Mouse (Mus musculus): ENCODE data around the gene Rptor. TPM values are rescaled to one million over a fixed set of nuclear protein-coding genes. Genes with fewer than 3 reads are reported as not detected.

Rptor gene
- polyA plus RNA-seq, 1 experiment from 2014 or later = 5.2 TPM

- peak overlapping the region; percentile 27; the same call in 1 of the 2 replicates for H3K9ac ChIP-seq (ENCODE audit: low read depth, low read length)
- peaks cover 60% of the 10 kb centered on the region for H3K4me1 ChIP-seq (ENCODE audit: control insufficient read depth, insufficient read depth, low read length)
- H3K9me3 ChIP-seq (ENCODE audit: control insufficient read depth, low read length) = no peaks in the 10 kb centered on the region
- ATAC-seq = no peak
- 51% methylated on average over 8 of the region's 8 CpGs for WGBS
- peak overlapping the region; percentile 61; the same call in 1 of the 2 replicates for H3K27ac ChIP-seq (ENCODE audit: low read length)
- peak overlapping the region; percentile 20 for H3K4me2 ChIP-seq (ENCODE audit: low read depth, low read length)
- H3K36me3 ChIP-seq (ENCODE audit: control insufficient read depth, insufficient read depth, low read length) = no peaks in the 10 kb centered on the region
- H3K27me3 ChIP-seq (replicated peaks; ENCODE audit: control insufficient read depth, insufficient read depth, low read length) = no peaks in the 10 kb centered on the region
- H3K4me3 ChIP-seq (ENCODE audit: low read length) = no peak overlapping the region
These were observed 336.5 kb downstream of the Rptor start for GRCm38 (mm10) chr11:119939073-119939710.

GRCm38 (mm10) chr11:119939711-119940106, 337.0 kb downstream of the Rptor start:
- peak overlapping the region; percentile 1; the same call in 1 of the 2 replicates for H3K27ac ChIP-seq (ENCODE audit: low read length)
- H3K27me3 ChIP-seq (replicated peaks; ENCODE audit: control insufficient read depth, insufficient read depth, low read length) = no peaks in the 10 kb centered on the region
- H3K4me1 ChIP-seq (ENCODE audit: control insufficient read depth, insufficient read depth, low read length) = peaks cover 62% of the 10 kb centered on the region
- no peak overlapping the region for H3K4me2 ChIP-seq (ENCODE audit: low read depth, low read length)
- no peak for ATAC-seq
- H3K9ac ChIP-seq (ENCODE audit: low read depth, low read length) = peak overlapping the region; percentile 27
- no peak overlapping the region for H3K4me3 ChIP-seq (ENCODE audit: low read length)
- 62% methylated on average over 4 of the region's 4 CpGs for WGBS
- no peaks in the 10 kb centered on the region for H3K9me3 ChIP-seq (ENCODE audit: control insufficient read depth, low read length)
- H3K36me3 ChIP-seq (ENCODE audit: control insufficient read depth, insufficient read depth, low read length) = no peaks in the 10 kb centered on the region

- Histone ChIP-seq H3K27me3 (replicated peaks; ENCODE audit: control insufficient read depth, insufficient read depth, low read length) (no peaks in the 10 kb centered on the region), H3K9ac (ENCODE audit: low read depth, low read length) (no peak overlapping the region), H3K36me3 (ENCODE audit: control insufficient read depth, insufficient read depth, low read length) (no peaks in the 10 kb centered on the region), H3K4me2 (ENCODE audit: low read depth, low read length) (no peak overlapping the region), H3K9me3 (ENCODE audit: control insufficient read depth, low read length) (no peaks in the 10 kb centered on the region), H3K4me3 (ENCODE audit: low read length) (no peak overlapping the region), H3K4me1 (ENCODE audit: control insufficient read depth, insufficient read depth, low read length) (peaks cover 64% of the 10 kb centered on the region), H3K27ac (ENCODE audit: low read length) (no peak overlapping the region)
- WGBS = 59% methylated on average over 11 of the region's 11 CpGs
- ATAC-seq = no peak
These were observed 337.4 kb downstream of the Rptor start for GRCm38 (mm10) chr11:119940142-119940541.

- Histone ChIP-seq H3K4me1 (ENCODE audit: control insufficient read depth, insufficient read depth, low read length) (peaks cover 63% of the 10 kb centered on the region), H3K9me3 (ENCODE audit: control insufficient read depth, low read length) (no peaks in the 10 kb centered on the region), H3K36me3 (ENCODE audit: control insufficient read depth, insufficient read depth, low read length) (no peaks in the 10 kb centered on the region), H3K4me2 (ENCODE audit: low read depth, low read length) (peak overlapping the region; percentile 86), H3K27ac (ENCODE audit: low read length) (peak overlapping the region; percentile 84; the same call in 1 of the 2 replicates), H3K9ac (ENCODE audit: low read depth, low read length) (peak overlapping the region; percentile 71), H3K4me3 (ENCODE audit: low read length) (peak overlapping the region; percentile 74), H3K27me3 (replicated peaks; ENCODE audit: control insufficient read depth, insufficient read depth, low read length) (no peaks in the 10 kb centered on the region)
- 5% methylated on average over 8 of the region's 8 CpGs for WGBS
- ATAC-seq = no peak
These were observed 339.1 kb downstream of the Rptor start for GRCm38 (mm10) chr11:119941794-119942193.

- no peaks in the 10 kb centered on the region for H3K9me3 ChIP-seq (ENCODE audit: control insufficient read depth, low read length)
- H3K4me1 ChIP-seq (ENCODE audit: control insufficient read depth, insufficient read depth, low read length) = peaks cover 58% of the 10 kb centered on the region
- H3K4me3 ChIP-seq (ENCODE audit: low read length) = peak overlapping the region; percentile 74
- H3K27ac ChIP-seq (ENCODE audit: low read length) = peak overlapping the region; percentile 84
- H3K27me3 ChIP-seq (replicated peaks; ENCODE audit: control insufficient read depth, insufficient read depth, low read length) = no peaks in the 10 kb centered on the region
- peak; percentile 68 for ATAC-seq
- WGBS = 0% methylated on average over 41 of the region's 43 CpGs
- peak overlapping the region; percentile 86 for H3K4me2 ChIP-seq (ENCODE audit: low read depth, low read length)
- peak overlapping the region; percentile 71 for H3K9ac ChIP-seq (ENCODE audit: low read depth, low read length)
- no peaks in the 10 kb centered on the region for H3K36me3 ChIP-seq (ENCODE audit: control insufficient read depth, insufficient read depth, low read length)
These were observed 339.6 kb downstream of the Rptor start for GRCm38 (mm10) chr11:119942201-119942726.

- 1% methylated on average over 79 of the region's 79 CpGs for WGBS
- ATAC-seq = peak; percentile 94
These were observed 340.2 kb downstream of the Rptor start, which contains the start of gene Baiap2 for GRCm38 (mm10) chr11:119942727-119943427. Baiap2 (plus strand) TSS chr11:119942763.

GRCm38 (mm10) chr11:119943428-119943988, 340.8 kb downstream of the Rptor start:
- 4% methylated on average over 32 of the region's 32 CpGs for WGBS
- peak overlapping the region; percentile 76 for H3K4me3 ChIP-seq (ENCODE audit: low read length)
- H3K4me2 ChIP-seq (ENCODE audit: low read depth, low read length) = peak overlapping the region; percentile 97
- no peaks in the 10 kb centered on the region for H3K27me3 ChIP-seq (replicated peaks; ENCODE audit: control insufficient read depth, insufficient read depth, low read length)
- H3K9ac ChIP-seq (ENCODE audit: low read depth, low read length) = peak overlapping the region; percentile 81
- H3K9me3 ChIP-seq (ENCODE audit: control insufficient read depth, low read length) = no peaks in the 10 kb centered on the region
- no peaks in the 10 kb centered on the region for H3K36me3 ChIP-seq (ENCODE audit: control insufficient read depth, insufficient read depth, low read length)
- peak; percentile 11 for ATAC-seq
- peaks cover 51% of the 10 kb centered on the region for H3K4me1 ChIP-seq (ENCODE audit: control insufficient read depth, insufficient read depth, low read length)
- H3K27ac ChIP-seq (ENCODE audit: low read length) = peak overlapping the region; percentile 45

More at GRCm38 (mm10) chr11:119942727-119943427, 340.2 kb downstream of the Rptor start, which contains the start of gene Baiap2:
- peak within 1 kb of the TSS; percentile 84 for H3K27ac ChIP-seq (ENCODE audit: low read length)
- peaks cover 52% of the 10 kb centered on the region for H3K4me1 ChIP-seq (ENCODE audit: control insufficient read depth, insufficient read depth, low read length)
- H3K36me3 ChIP-seq (ENCODE audit: control insufficient read depth, insufficient read depth, low read length) = no peaks in the 10 kb centered on the region
- H3K4me2 ChIP-seq (ENCODE audit: low read depth, low read length) = peak within 1 kb of the TSS; percentile 97
- H3K9me3 ChIP-seq (ENCODE audit: control insufficient read depth, low read length) = no peaks in the 10 kb centered on the region
- H3K4me3 ChIP-seq (ENCODE audit: low read length) = peak within 1 kb of the TSS; percentile 76
- no peaks in the 10 kb centered on the region for H3K27me3 ChIP-seq (replicated peaks; ENCODE audit: control insufficient read depth, insufficient read depth, low read length)
- H3K9ac ChIP-seq (ENCODE audit: low read depth, low read length) = peak within 1 kb of the TSS; percentile 81

- Histone ChIP-seq H3K4me3 (ENCODE audit: low read length) (no peak overlapping the region), H3K9me3 (ENCODE audit: control insufficient read depth, low read length) (no peaks in the 10 kb centered on the region), H3K4me2 (ENCODE audit: low read depth, low read length) (no peak overlapping the region), H3K27ac (ENCODE audit: low read length) (no peak overlapping the region), H3K27me3 (replicated peaks; ENCODE audit: control insufficient read depth, insufficient read depth, low read length) (no peaks in the 10 kb centered on the region), H3K4me1 (ENCODE audit: control insufficient read depth, insufficient read depth, low read length) (peaks cover 39% of the 10 kb centered on the region), H3K36me3 (ENCODE audit: control insufficient read depth, insufficient read depth, low read length) (no peaks in the 10 kb centered on the region), H3K9ac (ENCODE audit: low read depth, low read length) (no peak overlapping the region)
- WGBS = 59% methylated on average over 7 of the region's 7 CpGs
- no peak for ATAC-seq
These were observed 342.6 kb downstream of the Rptor start for GRCm38 (mm10) chr11:119945343-119945742.

GRCm38 (mm10) chr11:119947426-119947825, 344.7 kb downstream of the Rptor start:
- H3K27ac ChIP-seq (ENCODE audit: low read length) = no peak overlapping the region
- peaks cover 34% of the 10 kb centered on the region for H3K4me1 ChIP-seq (ENCODE audit: control insufficient read depth, insufficient read depth, low read length)
- no peaks in the 10 kb centered on the region for H3K27me3 ChIP-seq (replicated peaks; ENCODE audit: control insufficient read depth, insufficient read depth, low read length)
- no peaks in the 10 kb centered on the region for H3K9me3 ChIP-seq (ENCODE audit: control insufficient read depth, low read length)
- ATAC-seq = no peak
- no peak overlapping the region for H3K4me2 ChIP-seq (ENCODE audit: low read depth, low read length)
- no peak overlapping the region for H3K9ac ChIP-seq (ENCODE audit: low read depth, low read length)
- 96% methylated on average over 1 of the region's 1 CpGs for WGBS
- no peak overlapping the region for H3K4me3 ChIP-seq (ENCODE audit: low read length)
- no peaks in the 10 kb centered on the region for H3K36me3 ChIP-seq (ENCODE audit: control insufficient read depth, insufficient read depth, low read length)

All from intestine, embryonic 16.5 days (tissue).